Mouse (Mus musculus) left cerebral cortex, adult 18-20 months (tissue): Measurements from ENCODE around the gene 6430548M08Rik. TPM values are rescaled to one million over a fixed set of nuclear protein-coding genes. Genes with fewer than 3 reads are reported as not detected.

Experiments used
- DNase-seq, 2 experiments: peaks; one replicate each; pipeline ENCODE4 v3.0.0; 2021 to 2022; ENCODE audit warnings: low spot score in 2 of 2, mixed read lengths in 1 of 2
- total RNA-seq, 2 experiments: library from RNA; stranded (reverse); gene quantifications; 2 replicates each; pipeline ENCODE4 v1.2.3; 2021

6430548M08Rik gene
- total RNA-seq, 2 experiments from 2014 or later = 247 to 294 TPM

DNA sequence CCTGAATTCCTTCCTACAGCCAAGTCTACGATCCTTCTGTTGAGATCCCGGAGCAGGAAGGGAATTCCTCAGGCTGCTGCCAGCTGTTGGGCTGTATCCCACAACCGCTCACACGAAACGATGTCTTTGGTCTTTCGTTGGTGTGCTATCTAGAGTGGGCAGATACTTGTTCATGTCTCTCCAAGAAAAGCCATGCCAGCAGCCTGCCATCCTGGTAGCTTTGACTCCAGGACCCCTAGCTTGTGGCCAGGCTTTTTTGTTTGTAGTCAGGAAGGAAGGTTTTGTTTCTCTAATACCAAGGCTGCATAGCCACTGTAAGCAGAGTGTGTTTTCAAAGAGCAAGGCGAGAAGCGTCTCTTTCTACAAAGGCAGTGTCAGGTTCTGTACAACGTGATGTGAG, 10.0 kb upstream of the 6430548M08Rik start:
- no peak for DNase-seq

DNA sequence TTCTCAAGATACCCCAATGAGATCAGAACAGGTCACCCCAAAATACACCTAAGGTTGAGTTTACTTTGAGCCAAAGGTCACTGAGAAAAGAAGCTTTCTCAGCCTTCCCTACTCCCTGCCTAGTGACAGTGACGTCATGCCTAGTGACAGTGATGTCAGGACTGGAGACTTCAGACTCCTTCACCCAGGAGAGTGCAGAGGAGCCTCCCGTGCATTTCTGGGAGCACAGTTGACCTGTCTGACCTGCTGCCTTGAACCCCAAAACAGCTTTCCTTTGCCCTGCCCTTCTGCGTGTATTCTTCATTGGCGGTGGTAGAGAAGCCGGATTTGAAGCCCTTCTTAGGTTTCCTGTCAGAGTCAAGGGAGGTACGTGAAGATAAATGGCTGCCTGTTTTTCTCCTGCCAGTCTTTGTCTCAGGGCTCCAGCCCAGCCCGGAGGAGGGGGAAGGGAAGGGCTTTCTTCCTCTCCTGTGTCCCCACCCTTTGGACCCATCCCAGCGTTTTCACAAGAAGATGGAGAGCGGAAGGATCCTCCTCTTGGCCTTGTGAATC, 9.2 kb upstream of the 6430548M08Rik start:
- DNase-seq = no peak

DNA sequence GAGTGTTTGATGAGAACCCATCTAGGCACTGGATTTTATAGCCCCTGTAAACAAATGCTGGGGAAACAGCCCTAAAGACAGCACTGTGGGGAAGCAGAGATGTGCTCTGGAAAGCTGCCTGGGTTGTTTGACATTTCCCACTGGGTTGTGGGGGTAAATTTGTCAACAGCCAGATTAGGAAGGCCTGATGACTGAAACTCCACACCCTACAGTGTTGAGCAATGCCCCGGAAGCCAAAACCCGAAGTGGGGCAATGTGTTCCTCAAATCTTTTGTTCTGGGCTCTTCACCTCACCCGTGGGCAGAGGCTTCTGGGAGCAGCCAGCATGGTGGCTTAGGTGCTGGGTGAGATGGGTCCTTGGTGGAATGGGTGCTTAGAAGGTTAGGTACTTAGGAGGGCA, 4.8 kb upstream of the 6430548M08Rik start:
- DNase-seq = no peak

DNA sequence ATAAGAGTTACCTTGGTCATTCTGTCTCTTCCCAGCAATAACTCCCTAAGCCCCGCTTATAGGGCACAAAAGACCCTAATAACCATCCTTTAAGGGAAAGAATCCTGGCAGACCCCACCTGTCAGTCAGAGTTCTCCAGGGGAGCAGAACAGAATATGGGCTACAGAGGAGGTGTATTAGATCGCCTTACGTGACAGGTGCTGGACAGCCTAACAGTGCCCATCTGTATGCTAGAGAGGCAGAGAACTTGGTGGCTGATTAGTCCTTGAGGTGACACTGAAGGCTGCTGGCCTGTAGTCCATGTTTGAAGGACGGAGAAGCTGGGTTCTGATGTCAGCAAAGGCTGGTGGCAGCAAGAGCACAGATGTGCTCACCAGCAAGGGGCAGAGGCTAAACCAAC, 3.0 kb upstream of the 6430548M08Rik start:
- DNase-seq = no peak

DNA sequence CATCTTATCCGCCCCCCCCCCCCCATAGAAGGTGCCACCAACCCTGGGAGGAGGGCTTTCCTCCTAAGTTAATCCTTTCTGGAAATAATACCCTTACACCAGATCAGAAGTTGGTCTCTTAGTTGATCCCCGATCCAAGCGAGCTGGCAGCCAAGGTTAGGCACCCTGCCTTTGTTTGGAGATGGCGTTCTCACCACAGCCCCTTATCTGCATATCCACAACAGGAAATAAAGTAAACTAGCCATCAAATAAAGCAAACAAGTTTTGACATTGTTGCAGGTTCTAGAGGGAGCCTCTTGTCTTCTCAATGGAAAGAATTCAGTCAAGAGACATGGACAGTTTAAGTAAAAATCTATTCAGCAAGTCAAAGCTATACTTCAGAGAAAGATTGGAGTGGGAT, 2.6 kb upstream of the 6430548M08Rik start:
- no peak for DNase-seq

DNA sequence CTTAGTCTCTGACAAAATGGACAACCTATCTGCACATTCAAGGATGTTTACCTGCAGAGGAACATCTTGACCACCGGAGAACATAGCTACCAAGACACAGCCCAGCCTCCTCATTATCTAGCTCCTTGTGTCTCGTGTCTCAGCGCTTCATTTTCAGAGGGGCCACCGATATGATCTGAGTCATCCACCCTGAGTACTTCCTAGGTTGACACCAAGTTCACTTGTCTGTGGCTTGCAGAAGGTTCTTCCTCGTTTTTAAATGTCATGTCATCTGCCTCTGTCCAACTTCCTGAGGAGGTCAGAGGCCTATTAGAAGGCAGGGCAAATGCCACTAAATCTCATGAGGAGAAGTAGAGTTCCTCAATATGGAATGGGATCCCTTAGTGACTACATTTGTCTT, 1.4 kb upstream of the 6430548M08Rik start:
- DNase-seq = no peak

DNA sequence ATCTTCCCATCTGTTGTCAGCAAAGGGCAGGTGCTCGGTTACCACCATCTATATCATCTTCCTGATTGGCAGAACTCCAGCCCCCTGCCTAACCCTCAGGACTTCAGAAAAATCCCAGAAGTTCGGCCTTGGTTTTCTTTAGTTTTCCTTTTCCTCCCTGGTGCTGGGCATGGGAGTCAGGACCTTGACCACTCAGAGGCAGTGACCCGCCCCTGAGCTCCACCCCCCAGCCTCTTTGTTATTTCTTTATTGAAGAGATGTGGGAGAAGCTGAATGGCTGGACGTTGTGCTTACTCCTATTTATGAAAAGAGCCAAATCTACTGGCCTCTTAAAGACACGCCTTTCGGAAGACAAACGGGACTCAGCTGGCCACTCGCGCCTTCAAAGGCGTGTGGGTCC, 646 bp upstream of the 6430548M08Rik start:
- DNase-seq = no peak

DNA sequence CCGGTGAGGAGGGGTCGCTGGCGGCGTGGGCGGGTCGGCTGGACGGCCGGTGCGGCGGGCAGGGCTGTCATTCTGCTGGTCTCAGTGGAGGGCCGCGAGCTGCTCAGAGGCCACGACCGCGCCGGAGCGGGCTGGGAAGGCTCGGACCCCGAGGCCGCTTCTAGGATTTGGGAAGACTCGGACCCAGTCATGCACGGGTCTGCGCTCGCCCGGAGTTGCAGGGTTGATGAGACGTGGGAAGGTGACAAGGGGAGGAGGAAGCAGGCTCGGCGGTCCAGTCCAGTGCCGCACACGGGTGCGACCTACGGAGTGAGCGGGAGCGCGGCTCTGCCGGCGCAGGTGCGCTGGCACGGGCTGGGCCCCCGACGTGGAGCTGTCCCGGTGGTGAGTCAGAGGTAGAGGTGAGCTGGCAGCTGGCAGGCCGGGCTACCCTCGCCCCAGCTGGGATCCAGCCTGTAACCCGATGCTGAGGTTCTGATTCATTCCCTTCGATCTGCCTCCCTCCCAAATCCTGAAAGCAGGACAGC, 426 bp downstream of the 6430548M08Rik start:
- DNase-seq = peak; percentile 31 to 39

DNA sequence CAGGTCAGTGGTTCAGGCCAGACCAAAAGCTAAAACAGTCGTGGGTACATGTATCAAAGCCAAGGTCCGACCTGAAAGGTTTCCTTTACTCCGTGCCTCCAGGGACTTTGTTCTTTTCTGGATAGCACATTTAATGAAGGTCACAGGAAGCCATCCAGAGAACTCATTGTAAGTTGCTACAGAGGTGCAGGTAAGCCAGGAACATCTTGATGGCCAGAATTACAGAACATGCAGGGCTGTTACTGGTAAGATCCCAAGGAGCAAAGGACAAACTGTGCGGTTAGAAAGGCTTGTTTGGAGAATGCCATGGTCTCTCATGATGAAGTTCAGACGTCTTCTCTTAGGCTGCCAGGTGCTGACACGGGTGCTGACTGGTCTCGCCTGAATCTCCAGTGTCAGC, 2.6 kb downstream of the 6430548M08Rik start:
- DNase-seq = no peak

DNA sequence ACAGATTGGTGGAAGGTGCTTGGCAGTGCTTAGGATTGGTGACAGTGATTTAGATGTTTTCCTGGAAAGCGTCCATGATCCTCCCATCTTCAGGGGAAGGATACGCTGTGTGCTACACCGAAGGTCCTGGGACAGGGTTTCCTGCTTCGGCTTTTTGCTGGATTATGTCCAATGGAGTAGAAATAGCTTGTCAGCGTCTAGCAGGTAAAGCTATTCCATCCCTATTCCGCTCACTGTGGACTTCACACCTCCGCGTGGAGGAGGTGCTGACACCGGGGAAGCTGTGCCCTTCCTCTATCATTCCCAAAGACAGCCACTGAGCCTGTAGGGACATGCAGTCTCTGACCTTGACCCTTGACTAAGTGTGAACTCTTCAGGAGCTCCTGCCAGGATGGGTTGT, 4.2 kb downstream of the 6430548M08Rik start:
- DNase-seq = no peak

DNA sequence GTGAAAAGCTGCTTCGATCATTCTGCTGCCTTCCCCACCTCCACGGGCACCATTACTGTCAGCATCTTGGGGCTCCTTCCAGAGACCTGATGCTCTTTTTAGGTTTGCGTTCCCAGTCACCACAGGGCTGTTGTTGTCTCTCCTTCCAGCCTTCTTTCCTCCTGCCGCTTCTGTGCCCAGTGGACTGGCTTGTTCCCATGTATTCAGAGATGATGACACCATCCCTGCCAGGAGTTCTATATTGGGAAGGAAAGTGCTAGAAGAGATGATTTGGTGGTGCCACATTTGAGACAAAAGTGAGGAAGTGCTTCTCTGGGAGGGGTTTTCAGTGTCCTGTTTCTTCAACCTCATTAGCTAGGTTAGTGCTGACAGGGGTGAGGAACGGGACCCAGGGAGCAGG, 4.9 kb downstream of the 6430548M08Rik start:
- no peak for DNase-seq

DNA sequence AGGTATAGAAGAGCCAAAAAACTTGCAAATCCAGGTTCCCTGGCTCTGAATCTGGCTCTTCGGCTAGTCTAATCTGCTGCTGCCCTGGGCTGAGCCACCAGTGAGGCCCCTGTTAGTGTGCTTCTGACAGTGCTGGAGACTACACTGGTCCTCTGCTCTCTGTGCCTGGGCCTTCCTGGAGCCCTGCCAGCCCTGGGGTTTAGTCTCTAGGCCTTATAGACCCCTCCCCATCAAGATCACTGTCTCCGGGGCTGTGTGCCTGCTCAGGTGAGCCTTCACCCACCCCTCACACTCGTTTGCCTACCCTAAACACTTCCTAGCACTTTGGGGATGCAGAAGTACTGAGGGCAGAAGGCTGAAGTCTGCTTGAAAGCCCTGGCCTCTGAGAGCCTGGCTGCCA, 5.5 kb downstream of the 6430548M08Rik start:
- no peak for DNase-seq

DNA sequence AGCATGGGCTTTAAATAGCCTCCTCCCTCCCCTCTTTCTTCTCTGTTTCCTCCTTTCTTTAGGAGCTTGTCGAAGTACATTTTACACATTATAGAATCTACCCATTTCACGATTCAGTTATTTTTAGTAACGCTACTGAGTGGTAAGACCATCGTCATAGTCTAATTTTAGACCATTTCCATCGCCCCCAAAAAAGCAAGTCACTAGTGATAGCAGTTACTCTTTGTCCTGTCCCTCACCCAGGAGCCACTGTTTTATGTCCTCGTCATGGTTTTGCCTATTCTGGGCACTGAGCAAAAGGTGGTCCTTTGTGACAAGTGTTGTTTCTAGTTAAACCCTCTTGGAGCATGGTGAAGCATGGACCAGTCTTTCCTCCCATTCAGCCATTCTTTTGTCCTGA, 6.0 kb downstream of the 6430548M08Rik start:
- DNase-seq = no peak

DNA sequence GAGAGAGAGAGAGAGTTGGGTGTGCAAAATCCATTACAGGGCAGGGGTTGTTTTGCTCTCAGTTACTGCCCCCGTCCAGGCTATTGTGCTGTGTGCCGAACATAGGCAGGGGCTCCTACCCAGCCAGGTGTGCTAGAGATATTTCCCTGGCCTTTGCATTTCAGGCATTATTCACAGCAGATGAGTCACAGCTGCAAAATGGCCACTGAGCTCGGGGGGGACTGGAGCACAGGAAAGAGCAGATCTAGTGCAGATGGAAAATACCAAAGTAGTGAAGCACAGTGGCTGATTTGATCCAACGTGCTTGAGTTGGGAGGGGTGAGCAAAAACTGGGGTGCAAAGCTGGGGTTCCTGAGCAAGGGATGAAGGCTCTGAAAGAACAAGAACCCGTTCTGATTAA, 7.0 kb downstream of the 6430548M08Rik start:
- DNase-seq = no peak

DNA sequence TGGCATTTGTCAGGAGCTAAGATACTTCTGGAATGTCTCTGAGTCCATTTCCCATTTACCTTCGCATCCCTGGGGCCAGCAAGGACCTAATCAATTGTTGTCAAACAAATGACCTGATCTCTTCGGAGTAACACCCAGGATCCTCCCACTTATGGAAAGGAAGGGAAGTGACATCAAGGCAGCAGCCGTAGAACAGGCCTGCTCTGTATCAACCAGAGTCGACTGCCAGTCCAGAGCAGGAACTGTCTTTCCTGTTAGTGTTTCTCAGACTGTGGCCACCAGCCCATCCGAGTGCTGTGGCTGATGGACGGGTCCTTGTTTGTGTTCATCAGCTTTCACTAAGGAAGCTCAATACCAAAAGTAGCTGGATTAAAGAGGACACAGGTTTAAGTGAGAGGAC, 10.3 kb downstream of the 6430548M08Rik start:
- DNase-seq = no peak

DNA sequence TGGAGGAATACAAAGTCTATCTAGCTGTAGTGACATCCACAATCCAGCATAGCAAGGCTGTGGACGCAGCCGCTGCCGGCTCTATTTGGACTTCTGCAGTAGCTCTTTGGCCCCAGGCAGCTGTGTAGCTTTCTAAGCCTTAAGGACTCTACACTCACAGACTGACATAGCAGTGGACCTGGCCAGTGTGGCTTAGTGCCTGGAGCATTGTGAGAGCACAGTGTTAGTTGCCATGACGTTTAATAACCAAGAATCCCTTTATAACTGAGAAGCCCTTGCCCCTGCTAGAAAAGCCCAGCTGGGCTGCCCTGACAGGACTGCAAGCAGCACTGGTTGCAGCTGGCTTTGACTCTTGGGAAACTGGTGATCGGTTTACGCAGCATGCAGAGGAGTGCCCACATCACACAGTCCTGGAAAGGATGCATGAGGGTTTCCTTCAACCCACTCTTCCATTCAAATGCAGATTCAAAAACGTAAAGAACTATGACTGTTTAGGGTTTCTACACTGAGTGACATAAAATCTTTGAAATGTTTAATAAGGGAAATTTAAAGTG, 11.0 kb downstream of the 6430548M08Rik start:
- DNase-seq = no peak

DNA sequence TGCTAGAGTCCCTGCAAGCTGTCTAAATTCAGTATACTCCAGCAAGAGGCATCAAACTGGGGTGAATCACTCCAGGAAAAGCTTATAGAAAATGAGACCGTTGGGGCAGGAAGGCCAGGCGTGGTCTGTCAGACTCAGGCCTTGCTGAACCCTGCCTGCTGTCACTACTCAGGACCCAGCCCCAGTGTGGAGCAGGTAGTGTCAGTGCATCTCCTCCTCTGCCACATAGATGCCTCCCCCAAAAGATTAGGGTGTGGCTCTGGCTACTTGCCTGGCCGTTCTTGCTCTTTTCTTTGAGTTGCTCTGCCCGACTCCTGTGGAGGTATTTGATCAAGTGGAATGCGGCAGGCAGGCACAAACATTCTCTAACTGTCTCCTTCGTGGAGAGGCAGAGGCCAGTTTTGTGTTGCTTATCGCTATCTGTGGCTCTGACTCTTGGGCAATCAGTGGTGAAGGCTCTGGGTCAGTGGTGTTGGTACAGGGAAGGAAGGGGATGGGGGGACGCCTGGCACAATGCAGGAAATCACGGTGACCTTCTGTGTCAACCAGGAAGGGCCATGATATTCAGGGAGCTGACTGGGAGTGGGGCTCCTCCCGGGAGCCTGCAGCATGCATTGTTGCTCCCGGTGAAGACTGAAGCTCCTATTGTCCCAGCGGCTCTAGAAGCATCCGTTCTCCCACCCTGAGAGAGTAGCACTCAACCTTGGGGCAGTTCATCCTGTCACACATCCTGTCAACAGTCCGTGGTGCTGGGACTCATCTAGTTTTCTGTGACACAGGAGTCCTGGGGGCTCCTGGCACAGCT, 12.6 kb downstream of the 6430548M08Rik start:
- no peak for DNase-seq

DNA sequence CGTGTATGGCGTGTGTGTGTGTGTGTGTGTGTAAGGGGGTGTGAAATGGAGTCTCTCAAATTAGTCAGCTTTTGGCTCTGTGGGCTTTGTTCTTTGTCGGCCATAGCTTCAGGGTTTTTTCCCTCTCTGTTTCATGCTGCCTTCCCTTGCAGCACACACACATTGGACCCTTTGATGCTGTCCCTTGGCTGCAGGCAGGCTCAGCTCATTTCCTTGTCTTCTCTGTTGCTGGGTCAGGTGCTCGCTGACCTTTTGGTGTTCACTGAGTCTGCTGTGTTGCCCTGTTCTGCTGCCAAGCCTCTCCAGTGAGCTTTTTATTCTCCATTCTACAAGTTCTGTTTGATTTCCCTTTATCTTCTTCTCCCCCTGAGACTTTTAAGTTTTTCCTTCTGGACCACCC, 15.6 kb downstream of the 6430548M08Rik start:
- no peak for DNase-seq

DNA sequence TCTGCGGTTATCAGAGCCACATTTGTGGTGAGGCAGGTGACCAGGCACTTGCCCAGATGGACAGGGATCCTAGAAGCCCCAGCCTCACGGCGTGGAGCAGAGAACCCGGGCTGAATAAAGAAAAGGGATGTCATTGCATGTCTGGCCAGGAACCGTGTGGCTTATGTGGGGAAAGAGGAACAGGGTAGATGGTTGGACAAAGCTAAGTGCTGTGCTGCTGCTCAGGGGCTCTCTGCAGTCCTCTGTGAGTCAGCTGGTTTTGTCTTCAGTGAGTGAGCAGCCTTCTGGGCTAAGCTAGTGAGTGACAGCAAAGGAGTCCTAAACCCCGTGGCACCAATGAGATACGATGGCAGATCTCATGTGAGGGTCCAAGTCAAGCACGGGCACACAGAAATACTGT, 17.2 kb downstream of the 6430548M08Rik start:
- DNase-seq = no peak

DNA sequence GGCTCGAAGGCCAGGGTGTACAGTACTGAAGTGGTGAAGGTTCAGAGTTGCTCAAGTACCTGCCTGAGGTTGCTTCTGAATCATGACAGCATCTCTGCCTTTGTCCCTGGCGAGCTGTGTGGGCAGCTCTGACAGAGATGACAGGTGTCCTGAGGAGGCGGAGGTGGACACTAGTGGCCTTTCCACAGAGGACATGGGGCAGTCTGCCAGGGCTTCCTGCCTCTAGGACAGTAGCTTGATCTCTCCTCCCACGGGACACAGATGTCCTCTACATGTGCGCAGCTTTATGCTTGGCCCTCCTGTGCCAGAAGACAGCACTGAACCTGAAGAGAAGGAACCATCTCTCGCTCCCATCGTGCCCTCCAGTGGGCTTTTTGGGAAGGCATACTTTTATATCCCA, 19.2 kb downstream of the 6430548M08Rik start:
- no peak for DNase-seq

DNA sequence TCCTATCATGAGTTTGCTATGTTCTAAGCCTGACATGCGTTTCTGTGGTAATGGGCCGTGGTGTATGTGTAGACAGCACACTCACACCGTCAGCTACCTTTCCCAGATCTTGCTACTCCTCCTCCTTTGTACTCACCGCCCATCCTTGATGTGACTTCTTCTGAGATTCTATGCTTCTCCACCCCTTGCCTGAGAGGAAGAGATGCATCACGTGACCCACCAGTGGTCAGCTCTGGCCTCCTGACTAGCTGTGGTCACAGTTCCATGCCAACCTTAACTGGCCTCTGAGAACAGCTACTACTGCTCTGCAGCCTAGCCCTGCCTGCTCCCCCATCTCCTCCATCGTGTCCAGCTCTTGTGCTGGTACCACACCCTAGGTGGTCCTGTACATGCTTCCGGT, 21.7 kb downstream of the 6430548M08Rik start:
- no peak for DNase-seq

DNA sequence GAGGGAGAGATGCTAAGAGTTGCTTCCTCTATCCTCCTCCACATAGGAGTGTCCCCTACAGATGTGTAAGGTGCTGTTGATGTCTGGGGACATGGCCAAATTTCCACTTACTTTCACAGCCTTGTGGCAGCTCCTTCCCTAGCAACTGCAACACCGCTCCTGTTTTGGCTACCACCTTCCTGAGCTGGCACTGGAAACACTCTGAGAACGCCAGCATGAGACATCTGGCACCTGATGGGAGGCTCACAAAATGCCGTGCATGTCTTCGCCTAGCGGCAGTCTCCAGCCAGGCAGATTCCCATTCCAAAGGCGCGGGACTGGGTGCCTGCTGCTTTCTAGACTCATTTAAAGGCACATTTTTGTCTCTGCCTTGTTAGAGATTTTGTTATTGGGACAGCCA, 22.7 kb downstream of the 6430548M08Rik start:
- DNase-seq = peak; percentile 77 to 83

DNA sequence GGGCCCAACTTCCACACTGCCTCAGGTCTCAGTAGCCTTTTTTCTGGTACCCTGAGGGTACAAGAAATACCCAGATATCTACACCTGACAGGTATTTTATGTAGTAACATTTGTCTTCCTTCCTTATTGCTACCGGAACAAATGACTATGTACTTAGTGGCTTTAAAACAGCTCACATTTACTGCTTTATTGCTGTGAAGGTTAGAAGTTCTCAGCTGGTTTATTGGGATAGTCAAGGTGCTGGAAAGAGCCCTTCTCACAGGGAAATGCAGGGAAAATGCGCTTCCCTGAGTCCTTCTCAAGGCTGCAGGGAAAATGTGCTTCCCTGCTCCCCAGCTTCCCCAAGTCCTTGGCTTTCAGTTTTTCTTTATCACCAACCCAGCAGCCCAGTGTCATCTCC, 25.0 kb downstream of the 6430548M08Rik start:
- no peak for DNase-seq
